Mouse (Mus musculus) kidney, adult 2 months (tissue): ENCODE measurements around the gene Myh7b. TPM values are rescaled to one million over a fixed set of nuclear protein-coding genes. Genes with fewer than 3 reads are reported as not detected.

Experiments
- DNase-seq: peaks from one replicate; pipeline ENCODE4 v3.0.0; 2021
- H3K27ac ChIP-seq: fragments of 200-500 bp; 2 replicates; pipeline ENCODE4 v1.5.1; 2012; ENCODE audit warnings: low read depth, low read length, control low read depth, inconsistent platforms; ENCODE audit not compliant: insufficient read depth
- H3K27me3 ChIP-seq: fragments of 200-500 bp; replicated peaks from 2 replicates; pipeline ENCODE4 v1.6.1; 2012; ENCODE audit warnings: mild to moderate bottlenecking, moderate library complexity, low read length, inconsistent platforms; ENCODE audit not compliant: control insufficient read depth, insufficient read depth
- H3K36me3 ChIP-seq: fragments of 200-500 bp; 2 replicates; pipeline ENCODE4 v1.6.1; 2012; ENCODE audit warnings: mild to moderate bottlenecking, moderate library complexity, low read length, inconsistent platforms; ENCODE audit not compliant: control insufficient read depth, insufficient read depth
- H3K4me1 ChIP-seq: fragments of 200-500 bp; 2 replicates; pipeline ENCODE4 v1.6.1; 2011; ENCODE audit warnings: low read length; ENCODE audit not compliant: control insufficient read depth, insufficient read depth
- H3K4me3 ChIP-seq: fragments of 200-500 bp; 2 replicates; pipeline ENCODE4 v1.5.1; 2011; ENCODE audit warnings: mild to moderate bottlenecking, low read depth, low read length, control low read depth; ENCODE audit not compliant: insufficient read depth
- CTCF ChIP-seq: fragments of 200-500 bp; conservative IDR thresholded peaks from 2 replicates; pipeline ENCODE4 v1.5.1; 2011; ENCODE audit warnings: low read depth, mild to moderate bottlenecking, control low read depth, low read length, moderate library complexity, mixed read lengths; ENCODE audit not compliant: insufficient read depth, insufficient read length
- POLR2A ChIP-seq: fragments of 200-500 bp; IDR thresholded peaks from one replicate; pipeline ENCODE4 v1.6.1; 2011; ENCODE audit warnings: low read depth, low read length, control low read depth
- WGBS: fragments of 180-500 bp; shearing (Covaris S2); methylation state at CpG from one replicate; pipeline ENCODE4 v1.1.7; 2018; 5-methylcytosine and 5-hydroxymethylcytosine counted together
- polyA plus RNA-seq: library from polyadenylated mRNA; depleted of rRNA; stranded (reverse); fragments of >200 nt; gene quantifications from 2 replicates; pipeline ENCODE4 v1.2.3, GENCODE M21; 2012

Myh7b gene
- polyA plus RNA-seq, 1 experiment: 0.05 TPM

- no peak for TF ChIP-seq POLR2A
- no peak for TF ChIP-seq CTCF
- Histone ChIP-seq H3K4me3 (no peak overlapping the region), H3K27me3 (no peaks in the 10 kb centered on the region), H3K27ac (peak overlapping the region; percentile 95), H3K36me3 (no peaks in the 10 kb centered on the region; the same call in 1 of the 2 replicates), H3K4me1 (peaks cover 37% of the 10 kb centered on the region; the same call in 1 of the 2 replicates)
- WGBS: 35% methylated on average over 10 of the region's 10 CpGs
- peak; percentile 80 for DNase-seq
Measured at GRCm38 (mm10) chr2:155585486-155585885, 25.5 kb upstream of the Myh7b start.

DNA sequence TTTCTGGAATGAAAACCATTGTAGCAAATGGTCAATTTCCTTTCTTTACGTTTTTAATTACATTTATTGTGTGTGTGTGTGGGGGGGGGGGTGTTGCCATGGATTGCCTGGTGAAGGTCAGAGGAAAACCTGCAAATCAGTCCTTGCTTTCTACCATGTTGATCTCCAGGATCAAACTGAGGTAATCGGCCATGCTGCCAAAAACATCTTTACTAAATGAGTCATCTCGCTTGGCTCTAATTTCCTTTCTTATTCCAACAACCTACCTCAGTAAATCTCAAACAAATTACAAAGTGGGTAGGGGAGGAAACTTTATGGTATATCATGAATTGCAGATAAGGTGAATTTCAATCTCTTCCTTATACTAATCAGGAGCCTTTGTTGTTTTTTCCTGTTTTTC, 22.9 kb upstream of the Myh7b start:
- Histone ChIP-seq H3K4me1 (peaks cover 36% of the 10 kb centered on the region; the same call in 1 of the 2 replicates), H3K27me3 (no peaks in the 10 kb centered on the region), H3K27ac (no peak overlapping the region), H3K4me3 (no peak overlapping the region), H3K36me3 (no peaks in the 10 kb centered on the region; the same call in 1 of the 2 replicates)
- no peak for TF ChIP-seq POLR2A
- no peak for TF ChIP-seq CTCF
- no peak for DNase-seq
- WGBS: 57% methylated on average over 3 of the region's 3 CpGs

- peak; percentile 75 for DNase-seq
- Histone ChIP-seq H3K27me3 (no peaks in the 10 kb centered on the region), H3K36me3 (no peaks in the 10 kb centered on the region; the same call in 1 of the 2 replicates), H3K4me1 (peaks cover 29% of the 10 kb centered on the region; the same call in 1 of the 2 replicates), H3K27ac (peak overlapping the region; percentile 86), H3K4me3 (no peak overlapping the region)
- TF ChIP-seq CTCF (no peak), POLR2A (no peak)
- 55% methylated on average over 6 of the region's 6 CpGs for WGBS
Measured at GRCm38 (mm10) chr2:155589521-155589920, 21.5 kb upstream of the Myh7b start.

- no peaks in the 10 kb centered on the region; the same call in 1 of the 2 replicates for H3K36me3 ChIP-seq
- DNase-seq: peak; percentile 80
- 53% methylated on average over 2 of the region's 2 CpGs for whole genome bisulfite sequencing
- H3K27ac ChIP-seq: peak overlapping the region; percentile 86
- no peak for TF ChIP-seq POLR2A
- no peaks in the 10 kb centered on the region for H3K27me3 ChIP-seq
- H3K4me3 ChIP-seq: peak overlapping the region; percentile 31; the same call in 1 of the 2 replicates
- peaks cover 20% of the 10 kb centered on the region; the same call in 1 of the 2 replicates for H3K4me1 ChIP-seq
Measured at GRCm38 (mm10) chr2:155590876-155591275, 20.1 kb upstream of the Myh7b start.

DNA sequence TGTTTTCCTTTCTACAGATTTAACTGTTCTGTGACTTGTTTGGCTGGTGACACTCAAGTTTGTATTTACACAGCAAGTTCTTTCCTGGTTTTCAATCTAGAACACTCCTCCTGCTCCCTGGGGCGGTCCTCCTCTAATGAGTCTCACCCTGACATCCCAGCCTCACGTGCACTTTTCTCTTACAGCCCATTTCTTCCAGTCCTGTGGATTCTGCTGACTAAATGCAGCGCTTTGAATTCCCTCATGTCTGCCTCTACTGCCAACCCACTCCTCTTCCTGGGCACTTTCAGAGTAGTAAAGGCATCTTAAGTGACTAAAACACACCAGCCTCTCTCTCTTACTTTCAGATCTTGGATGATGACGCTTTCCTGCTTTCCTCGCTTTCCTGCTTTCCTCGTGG, 19.3 kb upstream of the Myh7b start:
- Histone ChIP-seq H3K27me3 (no peaks in the 10 kb centered on the region), H3K4me1 (peaks cover 20% of the 10 kb centered on the region; the same call in 1 of the 2 replicates), H3K27ac (peak overlapping the region; percentile 85), H3K36me3 (no peaks in the 10 kb centered on the region; the same call in 1 of the 2 replicates), H3K4me3 (peak overlapping the region; percentile 64)
- peak; percentile 75 for DNase-seq
- 2% methylated on average over 6 of the region's 6 CpGs for WGBS
- TF ChIP-seq POLR2A (no peak), CTCF (no peak)

DNA sequence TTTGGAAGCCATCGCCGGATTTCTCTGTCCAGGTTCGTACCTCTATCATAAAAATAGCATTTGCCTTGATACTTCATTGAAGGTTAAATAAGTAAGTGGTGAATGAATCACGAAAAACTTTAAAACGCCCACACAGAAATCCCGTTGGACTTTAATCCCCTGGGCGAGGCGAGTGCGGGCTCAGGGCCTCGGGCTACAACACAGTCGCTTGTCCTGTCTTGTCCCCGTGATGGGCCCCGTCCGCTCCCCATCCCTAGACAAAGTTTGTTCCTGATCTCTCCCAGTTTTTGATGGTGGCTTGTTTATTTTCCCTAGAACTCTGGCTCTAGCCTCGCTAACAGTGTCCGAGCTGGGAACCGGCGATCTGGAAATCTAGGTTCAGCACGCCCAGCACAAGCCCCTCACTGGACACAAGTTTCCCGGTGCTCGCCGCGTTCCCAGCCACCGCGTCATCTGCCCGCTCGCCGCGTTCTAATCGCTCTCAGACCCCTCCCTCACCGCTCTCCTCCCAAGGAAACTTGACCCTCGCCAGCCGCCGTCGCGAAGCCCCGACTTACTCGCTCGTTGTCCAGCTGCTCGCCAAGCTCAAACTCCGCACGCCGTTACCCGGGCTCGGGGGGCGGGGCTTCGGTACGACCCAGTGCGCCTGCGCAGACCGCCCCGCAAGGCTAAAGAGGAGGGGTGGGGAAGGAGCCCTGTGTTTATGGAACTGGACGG, 18.7 kb upstream of the Myh7b start, which contains the start of gene Gss:
TSS of gene Gss (minus strand) at position 674 of the 717 bp plus-strand sequence.
- peak within 1 kb of the TSS; percentile 85 for H3K27ac ChIP-seq
- TF ChIP-seq POLR2A (peak; percentile 65), CTCF (no peak)
- H3K36me3 ChIP-seq: no peaks in the 10 kb centered on the region
- H3K4me1 ChIP-seq: peaks cover 20% of the 10 kb centered on the region; the same call in 1 of the 2 replicates
- H3K27me3 ChIP-seq: no peaks in the 10 kb centered on the region
- 1% methylated on average over 53 of the region's 53 CpGs for WGBS
- DNase-seq: peak; percentile 99
- peak within 1 kb of the TSS; percentile 73 for H3K4me3 ChIP-seq

- no peaks in the 10 kb centered on the region for H3K27me3 ChIP-seq
- TF ChIP-seq CTCF (0 out of 2 replicates have a peak, but pooled peaks have one; percentile 9), POLR2A (no peak)
- H3K36me3 ChIP-seq: no peaks in the 10 kb centered on the region
- no peak for DNase-seq
- peak overlapping the region; percentile 73 for H3K4me3 ChIP-seq
- WGBS: under 1% methylated on average over 9 of the region's 9 CpGs
- peak overlapping the region; percentile 74 for H3K27ac ChIP-seq
- H3K4me1 ChIP-seq: peaks cover 20% of the 10 kb centered on the region; the same call in 1 of the 2 replicates
Measured at GRCm38 (mm10) chr2:155592854-155593283, 18.1 kb upstream of the Myh7b start.
